Mouse (Mus musculus) liver, embryonic 15.5 days (tissue): ENCODE data around the gene Gm45785. TPM values are rescaled to one million over a fixed set of nuclear protein-coding genes. Genes with fewer than 3 reads are reported as not detected.

Experiments used
- ATAC-seq: fragments of 200-750 bp; cut with Nextera tagmentation; 2 replicates; pipeline ENCODE4 v1.8.0; 2017; ENCODE audit warnings: moderate number of reproducible peaks, mild to moderate bottlenecking, moderate library complexity; ENCODE audit not compliant: insufficient read depth
- H3K27ac ChIP-seq: fragments of 300-500 bp; sonication (generic); replicated peaks from 2 replicates; pipeline ENCODE4 v1.5.1; 2015; ENCODE audit warnings: mild to moderate bottlenecking, inconsistent platforms
- H3K27me3 ChIP-seq: fragments of 300-500 bp; sonication (generic); 2 replicates; pipeline ENCODE4 v1.6.1; 2015; ENCODE audit warnings: mild to moderate bottlenecking, inconsistent platforms
- H3K36me3 ChIP-seq: fragments of 300-500 bp; sonication (generic); replicated peaks from 2 replicates; pipeline ENCODE4 v1.6.1; 2015; ENCODE audit warnings: moderate library complexity, mild to moderate bottlenecking, inconsistent platforms
- H3K4me1 ChIP-seq: fragments of 300-500 bp; sonication (generic); replicated peaks from 2 replicates; pipeline ENCODE4 v1.6.1; 2015; ENCODE audit warnings: inconsistent platforms
- H3K4me2 ChIP-seq: fragments of 300-500 bp; sonication (generic); 2 replicates; pipeline ENCODE4 v1.6.1; 2015; ENCODE audit warnings: moderate library complexity, mild to moderate bottlenecking, inconsistent platforms
- H3K4me3 ChIP-seq: fragments of 300-500 bp; sonication (generic); replicated peaks from 2 replicates; pipeline ENCODE4 v1.5.1; 2015; ENCODE audit warnings: mild to moderate bottlenecking, inconsistent platforms
- H3K9ac ChIP-seq: fragments of 300-500 bp; sonication (generic); 2 replicates; pipeline ENCODE4 v1.6.1; 2015; ENCODE audit warnings: moderate library complexity, mild to moderate bottlenecking, inconsistent platforms
- H3K9me3 ChIP-seq: fragments of 300-500 bp; sonication (generic); replicated peaks from 2 replicates; pipeline ENCODE4 v1.6.1; 2016; ENCODE audit warnings: inconsistent platforms
- WGBS: fragments of 180-500 bp; shearing (Covaris S2); methylation state at CpG from one replicate; pipeline ENCODE4 v1.1.7; 2015; ENCODE audit warnings: mixed read lengths; ENCODE audit not compliant: insufficient replicate concordance; 5-methylcytosine and 5-hydroxymethylcytosine counted together
- polyA plus RNA-seq: library from polyadenylated mRNA; unstranded; fragments of >200 nt; fragmentation: Nextera tagmentation; extraction: Ambion mirVana; gene quantifications from 2 replicates; pipeline ENCODE4 v1.2.1, GENCODE M21; 2015

Gm45785 gene
- polyA plus RNA-seq, 1 experiment from 2014 or later, result not detected

- Histone ChIP-seq H3K9me3 (no peaks in the 10 kb centered on the region), H3K4me3 (no peak within 1 kb of the TSS), H3K36me3 (no peaks in the 10 kb centered on the region), H3K27me3 (peaks cover 42% of the 10 kb centered on the region), H3K4me1 (peaks cover 6% of the 10 kb centered on the region), H3K4me2 (no peak within 1 kb of the TSS), H3K9ac (no peak within 1 kb of the TSS), H3K27ac (no peak within 1 kb of the TSS)
- peak; percentile 45 for ATAC-seq
- 26% methylated on average over 14 of the region's 14 CpGs for WGBS
Measured at GRCm38 (mm10) chr7:140844905-140845665, 11.0 kb downstream of the Gm45785 start, which contains the start of gene Scgb1c1. Gene Scgb1c1, plus strand, starts transcription at chr7:140845547.

DNA sequence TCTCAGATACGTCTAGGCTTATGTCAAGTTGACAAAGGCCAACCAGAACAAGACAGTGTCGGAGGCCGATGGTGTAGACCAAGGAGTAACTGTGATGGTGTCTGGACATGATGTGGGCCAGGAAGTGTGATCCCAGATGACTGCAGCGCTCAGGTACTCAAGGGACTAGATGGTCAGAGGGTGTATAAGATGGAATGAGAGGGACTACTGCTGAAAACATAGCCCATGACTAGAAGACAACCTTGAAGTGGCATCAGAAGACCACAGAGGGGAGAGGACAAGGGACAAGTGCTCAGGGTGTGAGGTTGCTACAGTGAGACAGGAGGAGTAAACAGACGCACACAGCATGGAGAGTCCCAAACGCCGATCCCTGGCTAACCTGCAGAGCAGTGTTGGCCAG, 12.3 kb downstream of the Gm45785 start:
- Histone ChIP-seq H3K27me3 (peaks cover 53% of the 10 kb centered on the region), H3K36me3 (no peaks in the 10 kb centered on the region), H3K27ac (no peak overlapping the region), H3K4me1 (peaks cover 3% of the 10 kb centered on the region; the same call in 1 of the 2 replicates), H3K9me3 (no peaks in the 10 kb centered on the region), H3K4me3 (no peak overlapping the region), H3K9ac (no peak overlapping the region), H3K4me2 (no peak overlapping the region)
- 64% methylated on average over 7 of the region's 7 CpGs for WGBS
- ATAC-seq, result no peak

GRCm38 (mm10) chr7:140840750-140841735, 15.1 kb downstream of the Gm45785 start:
- ATAC-seq, result no peak

GRCm38 (mm10) chr7:140839556-140839955, 16.6 kb downstream of the Gm45785 start:
- WGBS, result 50% methylated on average over 5 of the region's 5 CpGs
- Histone ChIP-seq H3K4me2 (no peak overlapping the region), H3K4me1 (peaks cover 7% of the 10 kb centered on the region; the same call in 1 of the 2 replicates), H3K4me3 (no peak overlapping the region), H3K9ac (no peak overlapping the region), H3K36me3 (no peaks in the 10 kb centered on the region), H3K27me3 (peaks cover 51% of the 10 kb centered on the region), H3K27ac (no peak overlapping the region), H3K9me3 (no peaks in the 10 kb centered on the region)
- no peak for ATAC-seq

More at GRCm38 (mm10) chr7:140840750-140841735, 15.1 kb downstream of the Gm45785 start:
- Histone ChIP-seq H3K4me2 (no peak overlapping the region), H3K4me1 (peaks cover 3% of the 10 kb centered on the region; the same call in 1 of the 2 replicates), H3K27ac (no peak overlapping the region), H3K9ac (no peak overlapping the region), H3K9me3 (no peaks in the 10 kb centered on the region), H3K36me3 (no peaks in the 10 kb centered on the region), H3K27me3 (peaks cover 51% of the 10 kb centered on the region), H3K4me3 (no peak overlapping the region)
- 32% methylated on average over 18 of the region's 19 CpGs for WGBS

DNA sequence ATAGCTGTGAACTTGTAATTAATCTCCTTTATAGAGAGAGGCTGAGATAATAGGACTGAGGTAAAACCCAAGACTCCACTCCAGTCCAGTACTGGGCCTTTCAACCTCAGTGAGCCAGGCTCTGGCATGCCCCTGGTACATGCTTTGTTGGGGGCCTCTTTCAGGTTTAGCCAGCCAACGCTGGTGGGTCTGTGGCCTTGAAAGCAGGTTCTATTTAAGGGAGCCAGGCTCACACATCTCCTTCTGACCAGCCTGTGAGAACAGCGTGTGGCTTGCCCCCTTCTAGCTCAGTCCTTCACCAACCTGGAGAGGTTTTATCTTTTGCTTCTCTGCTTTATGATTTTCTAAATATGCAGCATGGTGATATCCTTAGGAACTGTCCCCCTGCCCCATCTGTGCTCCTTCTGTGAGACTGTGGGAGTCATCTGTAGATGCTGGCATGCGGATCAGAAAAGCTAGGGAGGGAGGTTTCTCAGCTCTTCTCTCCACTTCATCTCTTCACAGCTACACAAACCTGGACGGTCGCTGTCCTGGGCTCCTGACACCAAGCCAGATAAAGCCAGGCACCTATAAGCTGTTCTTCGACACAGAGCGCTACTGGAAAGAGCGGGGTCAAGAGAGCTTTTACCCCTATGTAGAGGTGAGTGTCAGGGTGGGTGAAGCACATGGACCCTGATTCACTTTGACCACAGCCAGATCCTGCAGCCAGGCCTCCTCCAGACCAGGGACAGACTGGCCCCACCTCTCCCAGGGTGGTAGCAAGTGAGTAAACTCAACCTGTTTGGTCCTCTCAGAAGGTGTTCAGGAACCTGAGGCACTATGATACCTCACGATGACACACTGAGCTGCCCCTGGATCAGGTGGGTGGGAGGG, 19.7 kb downstream of the Gm45785 start:
- Histone ChIP-seq H3K4me1 (peaks cover 7% of the 10 kb centered on the region; the same call in 1 of the 2 replicates), H3K36me3 (no peaks in the 10 kb centered on the region), H3K4me2 (no peak overlapping the region), H3K9me3 (no peaks in the 10 kb centered on the region), H3K27me3 (peaks cover 35% of the 10 kb centered on the region), H3K27ac (no peak overlapping the region), H3K4me3 (no peak overlapping the region), H3K9ac (no peak overlapping the region)
- WGBS, result 70% methylated on average over 9 of the region's 9 CpGs
- no peak for ATAC-seq

GRCm38 (mm10) chr7:140835758-140836087, 20.4 kb downstream of the Gm45785 start:
- no peaks in the 10 kb centered on the region for H3K9me3 ChIP-seq
- peak overlapping the region; percentile 24 for H3K4me3 ChIP-seq
- no peak overlapping the region; the same call in 1 of the 2 replicates for H3K27ac ChIP-seq
- no peaks in the 10 kb centered on the region for H3K36me3 ChIP-seq
- H3K9ac ChIP-seq, result no peak overlapping the region
- peak; percentile 16; the same call in 1 of the 2 replicates for ATAC-seq
- H3K4me2 ChIP-seq, result peak overlapping the region; percentile 50
- peaks cover 28% of the 10 kb centered on the region; the same call in 1 of the 2 replicates for H3K27me3 ChIP-seq
- H3K4me1 ChIP-seq, result 0 out of 2 replicates have a peak, but pooled peaks cover 7% of the 10 kb centered on the region
- WGBS, result 60% methylated on average over 2 of the region's 2 CpGs

GRCm38 (mm10) chr7:140834968-140835757, 21.0 kb downstream of the Gm45785 start, which contains the start of gene Urah:
Gene Urah, plus strand, starts transcription at chr7:140835018.
- H3K4me3 ChIP-seq, result peak within 1 kb of the TSS; percentile 24
- peaks cover 22% of the 10 kb centered on the region; the same call in 1 of the 2 replicates for H3K27me3 ChIP-seq
- H3K27ac ChIP-seq, result no peak within 1 kb of the TSS; the same call in 1 of the 2 replicates
- no peaks in the 10 kb centered on the region for H3K9me3 ChIP-seq
- H3K36me3 ChIP-seq, result no peaks in the 10 kb centered on the region
- 0 out of 2 replicates have a peak, but pooled peaks cover 7% of the 10 kb centered on the region for H3K4me1 ChIP-seq
- no peak within 1 kb of the TSS for H3K9ac ChIP-seq
- ATAC-seq, result peak; percentile 46
- WGBS, result 51% methylated on average over 20 of the region's 20 CpGs
- H3K4me2 ChIP-seq, result peak within 1 kb of the TSS; percentile 50

DNA sequence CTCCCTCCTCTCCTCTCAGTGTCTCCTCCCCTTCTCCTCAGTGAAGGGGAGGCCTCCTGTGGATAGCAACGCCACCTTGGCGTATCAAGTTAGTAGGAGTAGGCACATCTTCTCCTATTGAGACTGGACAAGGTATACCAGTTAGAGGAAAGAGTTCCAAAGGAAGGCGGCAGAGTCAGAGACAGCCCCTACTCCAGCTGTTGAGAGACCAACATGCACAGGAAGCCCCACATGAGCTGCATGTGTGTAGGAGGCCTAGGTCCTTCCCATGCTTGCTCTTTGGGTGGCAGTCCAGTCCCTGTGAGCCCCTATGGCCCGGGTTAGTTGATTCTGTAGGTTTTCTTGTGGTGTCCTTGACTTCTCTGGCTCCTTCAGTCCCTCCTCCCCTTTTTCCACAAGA, 22.8 kb downstream of the Gm45785 start:
- H3K9me3 ChIP-seq, result no peaks in the 10 kb centered on the region
- H3K27ac ChIP-seq, result no peak overlapping the region
- no peak for ATAC-seq
- H3K27me3 ChIP-seq, result peaks cover 10% of the 10 kb centered on the region; the same call in 1 of the 2 replicates
- H3K4me1 ChIP-seq, result 0 out of 2 replicates have a peak, but pooled peaks cover 7% of the 10 kb centered on the region
- 69% methylated on average over 4 of the region's 4 CpGs for WGBS
- H3K36me3 ChIP-seq, result no peaks in the 10 kb centered on the region
- no peak overlapping the region for H3K4me3 ChIP-seq
- no peak overlapping the region for H3K4me2 ChIP-seq
- H3K9ac ChIP-seq, result no peak overlapping the region

DNA sequence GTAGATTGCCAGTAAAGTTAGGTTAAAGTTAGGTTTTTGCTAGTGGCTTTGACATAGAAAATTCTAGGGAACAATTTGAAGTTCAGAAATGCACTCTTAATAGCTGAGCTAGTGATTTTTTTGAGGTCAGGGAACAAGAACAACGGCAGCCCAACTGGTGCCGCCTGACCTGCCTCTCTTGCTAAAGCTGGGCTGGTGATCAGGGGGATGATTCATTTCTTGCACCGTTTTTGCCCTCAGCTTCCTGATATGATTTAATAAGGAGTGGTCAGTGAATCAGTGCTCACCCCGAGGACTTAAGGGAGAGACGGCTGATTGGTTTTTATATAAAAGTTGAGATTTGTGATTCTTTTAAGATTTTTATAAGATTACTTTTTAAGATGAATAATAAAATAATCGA, 24.7 kb downstream of the Gm45785 start:
- no peak overlapping the region for H3K4me2 ChIP-seq
- H3K27me3 ChIP-seq, result peaks cover 7% of the 10 kb centered on the region
- no peak overlapping the region for H3K9ac ChIP-seq
- H3K27ac ChIP-seq, result no peak overlapping the region
- no peak overlapping the region for H3K4me3 ChIP-seq
- H3K9me3 ChIP-seq, result no peaks in the 10 kb centered on the region
- WGBS, result 45% methylated on average over 6 of the region's 6 CpGs
- no peaks in the 10 kb centered on the region for H3K36me3 ChIP-seq
- no peak for ATAC-seq
- H3K4me1 ChIP-seq, result 0 out of 2 replicates have a peak, but pooled peaks cover 7% of the 10 kb centered on the region
